Mouse (Mus musculus) left cerebral cortex, postnatal 25 days (tissue): ENCODE results near the gene Gm9117. TPM values are rescaled to one million over a fixed set of nuclear protein-coding genes. Genes with fewer than 3 reads are reported as not detected.
"Not testable (repeated sequence)": the region's sequence is repeated elsewhere in the genome, so short reads cannot be mapped to it uniquely, and the experiment has no call there.

Experiments used
- DNase-seq, 2 experiments: peaks; one replicate each; pipeline ENCODE4 v3.0.0; 2022; ENCODE audit warnings: low spot score in 2 of 2, mixed read lengths in 1 of 2
- intact Hi-C: fragments of 180-260 bp; cut with DNase I; formaldehyde crosslinking; loops from one replicate; pipeline ENCODE4 v1.15.1; 2025
- total RNA-seq, 2 experiments: library from RNA; stranded (reverse); gene quantifications; 2 replicates each; pipeline ENCODE4 v1.2.3; 2021

Gm9117 gene
- total RNA-seq, result not detected

GRCm38 (mm10) chr3:93943443-93943842, at the start of gene Gm9117:
Gm9117 (minus strand) TSS chr3:93943543.
- DNase-seq, intact Hi-C loops: not testable (repeated sequence)

- intact Hi-C loops, DNase-seq: not testable (repeated sequence)
Observed at GRCm38 (mm10) chr3:93968938-93969337, 25.6 kb upstream of the Gm9117 start.

GRCm38 (mm10) chr3:93961214-93961613, 17.9 kb upstream of the Gm9117 start, which contains the start of gene Tdpoz5:
Tdpoz5 (minus strand) TSS chr3:93961314.
- DNase-seq, intact Hi-C loops: not testable (repeated sequence)

DNA sequence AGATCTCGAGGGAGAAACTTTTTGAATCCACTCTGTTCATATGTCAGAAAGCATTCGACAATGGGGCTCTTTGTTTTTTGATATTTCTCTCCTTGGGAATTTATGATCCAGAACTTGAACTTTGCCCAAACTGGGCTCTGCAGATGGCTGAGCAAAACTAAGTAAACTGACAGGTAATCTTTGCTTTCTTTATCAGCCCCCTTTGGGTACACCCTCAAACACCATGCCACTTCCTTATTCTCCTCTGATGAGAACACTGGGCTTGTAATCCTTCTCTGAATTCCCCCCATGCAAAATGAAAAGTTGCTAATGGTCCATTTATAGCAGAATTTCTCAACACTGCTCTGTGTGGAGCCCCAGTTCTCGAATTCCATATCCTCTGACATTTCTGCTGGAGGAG, 5.0 kb downstream of the Gm9117 start:
- DNase-seq, intact Hi-C loops: not testable (repeated sequence)

Other genes with a start within 250 kb of the Gm9117 start
- not detected for gene Gm5773, start 170.5 kb downstream of the Gm9117 start, total RNA-seq
- not detected for gene Tdpoz4, start 147.1 kb downstream of the Gm9117 start, total RNA-seq
- not detected for gene Tdpoz3, start 117.5 kb downstream of the Gm9117 start, total RNA-seq
- gene Tdpoz5, start 17.8 kb upstream of the Gm9117 start, total RNA-seq, result not detected
- not detected for gene Gm9125, start 111.3 kb upstream of the Gm9117 start, total RNA-seq
- not detected for gene Gm10697, start 129.1 kb upstream of the Gm9117 start, total RNA-seq
- gene Gm10696, start 234.7 kb upstream of the Gm9117 start, total RNA-seq, result not detected